Mouse (Mus musculus): Measurements from ENCODE around the gene Kif4.

- TF ChIP-seq EP300 (IDR thresholded peaks at IDR 0.05; ENCODE audit: low read length) (no peak), CTCF (conservative IDR thresholded peaks at IDR 0.05 in 1 of 2, IDR thresholded peaks at IDR 0.05 in 1 of 2; ENCODE audit: low read depth in 2 of 2, low read length in 2 of 2) (no peak), POLR2A (IDR thresholded peaks at IDR 0.05; ENCODE audit: low read depth, low read length) (no peak), HCFC1 (IDR thresholded peaks at IDR 0.05; ENCODE audit: low read depth, low read length) (no peak), POLR2AphosphoS2 (IDR thresholded peaks at IDR 0.05; ENCODE audit: low read depth, low read length) (no peak), GABPA (IDR thresholded peaks at IDR 0.05; ENCODE audit: insufficient replicate concordance, low read depth, low read length) (no peak), USF2 (conservative IDR thresholded peaks at IDR 0.05; ENCODE audit: low read depth, low read length) (no peak)
Measured at GRCm38 (mm10) chrX:100629076-100629475, 3.5 kb downstream of the Kif4 start.

Measured in CH12.LX (cell line).